Mouse (Mus musculus): ENCODE measurements around the gene Osbpl3. TPM values are rescaled to one million over a fixed set of nuclear protein-coding genes. Genes with fewer than 3 reads are reported as not detected.
"Not testable (repeated sequence)": the region's sequence is repeated elsewhere in the genome, so short reads cannot be mapped to it uniquely, and the experiment has no call there.

Gene Osbpl3
- polyA plus RNA-seq, 1 experiment from 2014 or later = 1.4 TPM

DNA sequence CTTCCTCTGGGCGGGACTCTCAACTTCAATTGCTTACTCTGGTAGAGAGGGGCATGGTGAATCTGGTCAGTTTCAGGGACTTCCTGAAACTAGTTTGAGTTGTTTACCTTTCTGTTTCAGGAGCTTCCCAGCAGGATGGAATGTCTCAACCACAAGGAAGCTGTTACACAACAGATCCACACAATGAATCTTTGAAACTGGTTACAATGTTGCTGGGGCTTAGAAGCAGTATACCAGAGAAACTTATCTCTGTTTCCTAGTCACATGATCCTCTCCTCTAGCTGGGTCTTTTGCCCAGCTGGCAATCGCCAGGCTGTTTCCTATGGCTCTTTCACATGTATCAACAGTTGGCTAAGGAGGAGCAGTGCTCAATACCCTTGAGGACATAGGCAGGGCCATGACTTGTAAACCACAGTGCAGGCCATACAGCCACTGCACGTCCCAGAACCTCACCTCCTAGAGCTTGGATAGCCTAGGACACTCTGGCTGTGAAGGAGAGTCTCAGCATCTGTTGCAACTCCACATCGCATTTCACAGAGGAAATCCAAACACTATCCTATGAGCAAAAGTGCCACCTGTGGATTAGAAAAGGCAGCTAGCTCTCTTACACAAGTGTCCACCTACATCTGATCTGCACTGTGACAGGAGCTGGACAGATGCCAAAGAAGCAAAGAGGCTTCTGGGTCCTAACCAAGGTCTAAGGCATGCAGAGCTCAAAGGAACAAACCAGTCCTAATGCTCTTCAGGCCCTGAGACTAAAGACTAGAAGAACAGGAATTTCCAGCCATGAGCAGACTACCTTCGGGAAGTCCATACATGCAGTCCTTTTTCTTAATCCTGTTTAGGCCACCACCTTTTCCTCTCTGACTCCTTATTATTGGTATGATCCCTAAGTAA lies 14.8 kb downstream of the Osbpl3 start:
- no peak overlapping the region for H3K4me3 ChIP-seq
- no peaks in the 10 kb centered on the region for H3K36me3 ChIP-seq
- no peaks in the 10 kb centered on the region for H3K27me3 ChIP-seq (replicated peaks)
- 76% methylated on average over 5 of the region's 5 CpGs for WGBS (ENCODE audit: insufficient replicate concordance)
- H3K9ac ChIP-seq = no peak overlapping the region
- no peaks in the 10 kb centered on the region for H3K4me1 ChIP-seq
- no peaks in the 10 kb centered on the region for H3K9me3 ChIP-seq (replicated peaks)
- ATAC-seq = no peak
- H3K27ac ChIP-seq = no peak overlapping the region
- H3K4me2 ChIP-seq = no peak overlapping the region

DNA sequence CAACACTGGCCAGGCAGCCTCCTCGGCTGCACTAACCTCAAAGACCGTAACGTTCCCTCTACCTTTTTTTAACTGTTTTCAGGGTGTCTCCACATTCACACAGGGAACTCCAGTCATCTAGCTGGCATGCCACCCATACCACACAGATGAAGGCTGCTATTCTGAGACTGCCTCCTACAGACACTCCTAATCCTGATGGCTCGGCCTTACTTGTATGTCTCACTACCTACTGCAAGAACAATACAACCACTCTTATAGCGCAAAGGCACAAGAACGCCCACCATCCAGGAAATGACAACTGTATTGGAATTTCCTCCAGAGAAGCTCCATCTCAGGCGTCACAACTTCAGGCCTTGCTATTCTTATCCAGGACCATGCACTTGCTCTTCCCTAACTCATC lies 15.8 kb downstream of the Osbpl3 start:
- H3K27ac ChIP-seq = no peak overlapping the region
- no peaks in the 10 kb centered on the region for H3K27me3 ChIP-seq (replicated peaks)
- H3K4me1 ChIP-seq = no peaks in the 10 kb centered on the region
- H3K9ac ChIP-seq = no peak overlapping the region
- WGBS (ENCODE audit: insufficient replicate concordance) = 78% methylated on average over 7 of the region's 7 CpGs
- H3K4me3 ChIP-seq = no peak overlapping the region
- no peaks in the 10 kb centered on the region for H3K9me3 ChIP-seq (replicated peaks)
- no peaks in the 10 kb centered on the region for H3K36me3 ChIP-seq
- H3K4me2 ChIP-seq = no peak overlapping the region
- no peak for ATAC-seq

DNA sequence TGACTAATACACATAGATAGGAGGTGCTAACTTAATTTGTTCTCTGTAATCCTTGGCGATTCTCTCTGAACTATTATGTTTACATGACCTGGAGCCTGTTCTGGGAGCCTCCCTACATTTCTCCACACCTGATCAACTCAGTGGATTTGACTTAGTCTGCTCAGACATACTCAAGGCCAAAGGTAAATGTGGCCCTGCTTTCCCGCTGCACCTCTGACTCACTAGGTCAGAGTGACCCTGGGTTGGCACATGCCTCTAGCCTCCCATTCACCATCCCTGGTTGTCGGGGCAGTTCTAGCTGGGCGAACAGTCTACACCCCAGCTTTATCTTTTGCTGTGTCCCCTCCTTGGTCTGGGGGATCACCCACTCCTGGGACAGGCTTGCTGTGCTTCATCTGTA lies 17.1 kb downstream of the Osbpl3 start:
- not testable (repeated sequence) for H3K36me3 ChIP-seq; H3K4me2 ChIP-seq; H3K9me3 ChIP-seq (replicated peaks); H3K4me1 ChIP-seq; H3K9ac ChIP-seq; H3K27me3 ChIP-seq (replicated peaks); H3K4me3 ChIP-seq; ATAC-seq; H3K27ac ChIP-seq
- WGBS (ENCODE audit: insufficient replicate concordance) = 79% methylated on average over 4 of the region's 4 CpGs

DNA sequence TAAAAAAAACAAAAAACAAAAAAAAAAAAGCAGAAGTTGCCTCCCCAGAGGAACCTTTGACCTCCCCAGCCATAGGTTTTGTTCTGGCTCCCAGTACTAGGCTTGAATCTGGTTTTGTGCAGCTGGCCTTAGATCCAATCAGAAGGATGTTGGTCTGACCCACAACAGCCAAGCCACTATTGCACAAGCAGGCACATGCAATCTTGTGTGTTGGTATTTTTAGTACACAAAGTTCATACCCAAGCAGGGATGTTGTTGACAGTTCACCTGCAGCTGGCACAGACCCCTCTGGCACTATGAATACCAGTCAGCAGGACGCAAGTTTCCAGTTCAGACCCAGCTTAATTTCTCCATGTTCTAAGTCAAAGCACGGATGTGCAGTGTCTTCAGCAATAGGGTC lies 18.2 kb downstream of the Osbpl3 start:
- H3K27ac ChIP-seq = no peak overlapping the region
- WGBS (ENCODE audit: insufficient replicate concordance) = 79% methylated on average over 2 of the region's 2 CpGs
- no peak overlapping the region for H3K9ac ChIP-seq
- ATAC-seq = no peak
- H3K4me1 ChIP-seq = no peaks in the 10 kb centered on the region
- no peaks in the 10 kb centered on the region for H3K36me3 ChIP-seq
- H3K4me2 ChIP-seq = no peak overlapping the region
- no peaks in the 10 kb centered on the region for H3K27me3 ChIP-seq (replicated peaks)
- H3K4me3 ChIP-seq = no peak overlapping the region
- no peaks in the 10 kb centered on the region for H3K9me3 ChIP-seq (replicated peaks)

DNA sequence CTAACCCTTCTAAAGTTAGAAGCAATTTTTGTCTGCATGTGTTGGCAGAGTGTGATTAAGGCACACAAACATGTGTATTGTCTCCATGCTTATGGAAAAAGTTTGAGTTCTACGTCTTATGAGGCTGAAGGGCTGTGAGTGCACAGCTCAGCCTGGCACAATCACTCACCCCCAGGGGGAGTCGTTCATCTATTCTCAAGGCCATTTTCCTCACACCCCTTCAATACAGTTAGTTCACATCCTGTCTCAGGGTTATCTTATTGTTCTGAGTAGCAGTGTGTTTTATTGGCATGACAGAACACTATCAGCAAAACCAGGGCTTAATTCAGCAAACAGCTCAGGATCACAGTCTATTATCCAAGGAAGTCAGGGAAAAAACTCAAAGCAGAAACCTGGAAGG lies 19.3 kb downstream of the Osbpl3 start:
- Histone ChIP-seq H3K4me3 (no peak overlapping the region), H3K27me3 (replicated peaks) (no peaks in the 10 kb centered on the region), H3K4me2 (no peak overlapping the region), H3K4me1 (no peaks in the 10 kb centered on the region), H3K9me3 (replicated peaks) (no peaks in the 10 kb centered on the region), H3K27ac (no peak overlapping the region), H3K36me3 (no peaks in the 10 kb centered on the region), H3K9ac (no peak overlapping the region)
- WGBS (ENCODE audit: insufficient replicate concordance) = 46% methylated on average over 2 of the region's 2 CpGs
- no peak for ATAC-seq

- Histone ChIP-seq H3K4me2 (no peak overlapping the region), H3K4me1 (no peaks in the 10 kb centered on the region), H3K9me3 (replicated peaks) (no peaks in the 10 kb centered on the region), H3K4me3 (no peak overlapping the region), H3K27me3 (replicated peaks) (no peaks in the 10 kb centered on the region), H3K36me3 (no peaks in the 10 kb centered on the region), H3K27ac (no peak overlapping the region), H3K9ac (no peak overlapping the region)
- 72% methylated on average over 5 of the region's 5 CpGs for WGBS (ENCODE audit: insufficient replicate concordance)
- ATAC-seq = no peak
Measured at GRCm38 (mm10) chr6:50432491-50432890, 23.5 kb downstream of the Osbpl3 start.

GRCm38 (mm10) chr6:50429299-50429698 lies 26.7 kb downstream of the Osbpl3 start:
- 79% methylated on average over 7 of the region's 7 CpGs for WGBS (ENCODE audit: insufficient replicate concordance)
- Histone ChIP-seq H3K36me3 (no peaks in the 10 kb centered on the region), H3K4me3 (no peak overlapping the region), H3K27ac (no peak overlapping the region), H3K4me1 (no peaks in the 10 kb centered on the region), H3K9ac (no peak overlapping the region), H3K4me2 (no peak overlapping the region), H3K9me3 (replicated peaks) (no peaks in the 10 kb centered on the region), H3K27me3 (replicated peaks) (no peaks in the 10 kb centered on the region)
- ATAC-seq = no peak

DNA sequence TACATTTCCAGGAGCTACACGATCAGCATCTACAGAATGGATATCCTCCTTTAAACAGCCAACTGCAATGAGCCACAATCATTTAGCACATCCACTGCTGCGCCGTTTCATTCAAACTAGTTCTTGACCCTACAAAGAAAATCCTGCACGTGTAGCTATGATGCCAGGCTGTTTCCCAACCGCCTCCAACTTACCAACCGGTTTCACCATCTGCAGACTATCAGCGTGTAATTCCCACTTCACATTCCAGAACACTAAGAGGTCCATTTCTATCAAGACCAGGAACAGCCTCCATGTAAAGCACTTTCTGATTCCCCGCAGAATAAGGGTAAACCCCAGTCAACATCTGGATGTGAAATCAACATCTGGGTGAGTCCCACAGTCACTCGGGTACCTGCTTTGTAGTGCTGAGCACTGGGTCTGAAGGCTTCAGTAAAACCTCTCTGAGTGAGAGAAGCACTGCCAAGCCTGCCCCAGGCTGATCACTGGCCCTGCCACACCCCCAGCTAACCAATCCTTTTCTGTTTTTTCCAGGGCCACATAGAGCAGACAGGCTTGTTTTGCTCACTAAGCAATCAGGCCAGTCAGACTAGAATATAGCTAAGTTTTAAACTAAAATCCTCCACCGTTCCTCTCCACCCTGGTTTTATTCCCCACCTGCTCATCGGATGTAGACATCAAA lies 28.8 kb downstream of the Osbpl3 start:
- no peak for ATAC-seq
- no peak overlapping the region for H3K4me3 ChIP-seq
- H3K4me2 ChIP-seq = no peak overlapping the region
- no peaks in the 10 kb centered on the region for H3K36me3 ChIP-seq
- no peaks in the 10 kb centered on the region for H3K9me3 ChIP-seq (replicated peaks)
- WGBS (ENCODE audit: insufficient replicate concordance) = 80% methylated on average over 11 of the region's 11 CpGs
- no peak overlapping the region for H3K27ac ChIP-seq
- H3K27me3 ChIP-seq (replicated peaks) = no peaks in the 10 kb centered on the region
- H3K4me1 ChIP-seq = no peaks in the 10 kb centered on the region
- H3K9ac ChIP-seq = no peak overlapping the region

DNA sequence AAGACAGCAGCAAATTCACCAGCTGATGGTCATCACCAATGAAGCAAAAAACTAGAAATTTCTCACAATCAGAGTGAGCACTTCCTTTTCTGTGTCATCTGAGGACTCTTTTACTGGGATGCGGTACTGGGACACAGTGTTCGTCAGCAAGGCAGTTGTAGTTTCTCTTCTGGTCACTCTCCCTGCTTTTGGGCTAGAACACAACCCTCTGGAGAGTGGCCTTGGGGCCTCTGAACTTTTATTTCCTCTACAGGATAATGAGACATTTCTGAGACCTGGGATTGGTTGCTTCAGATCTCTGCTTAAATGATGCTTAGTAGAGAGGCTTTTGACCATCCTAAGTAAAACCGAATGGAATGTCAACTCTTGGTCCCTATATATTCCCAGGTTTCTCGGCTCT lies 29.4 kb downstream of the Osbpl3 start:
- Histone ChIP-seq H3K9me3 (replicated peaks) (no peaks in the 10 kb centered on the region), H3K4me2 (no peak overlapping the region), H3K27ac (no peak overlapping the region), H3K36me3 (no peaks in the 10 kb centered on the region), H3K4me1 (no peaks in the 10 kb centered on the region), H3K9ac (no peak overlapping the region), H3K27me3 (replicated peaks) (no peaks in the 10 kb centered on the region), H3K4me3 (no peak overlapping the region)
- no peak for ATAC-seq
- whole genome bisulfite sequencing (ENCODE audit: insufficient replicate concordance) = 80% methylated on average over 4 of the region's 4 CpGs

- Histone ChIP-seq H3K4me3 (no peak overlapping the region), H3K4me1 (no peaks in the 10 kb centered on the region), H3K27ac (no peak overlapping the region), H3K27me3 (replicated peaks) (no peaks in the 10 kb centered on the region), H3K9ac (no peak overlapping the region), H3K36me3 (no peaks in the 10 kb centered on the region), H3K4me2 (no peak overlapping the region), H3K9me3 (replicated peaks) (no peaks in the 10 kb centered on the region)
- 75% methylated on average over 4 of the region's 4 CpGs for WGBS (ENCODE audit: insufficient replicate concordance)
- ATAC-seq = no peak
Measured at GRCm38 (mm10) chr6:50424271-50424670, 31.7 kb downstream of the Osbpl3 start.

DNA sequence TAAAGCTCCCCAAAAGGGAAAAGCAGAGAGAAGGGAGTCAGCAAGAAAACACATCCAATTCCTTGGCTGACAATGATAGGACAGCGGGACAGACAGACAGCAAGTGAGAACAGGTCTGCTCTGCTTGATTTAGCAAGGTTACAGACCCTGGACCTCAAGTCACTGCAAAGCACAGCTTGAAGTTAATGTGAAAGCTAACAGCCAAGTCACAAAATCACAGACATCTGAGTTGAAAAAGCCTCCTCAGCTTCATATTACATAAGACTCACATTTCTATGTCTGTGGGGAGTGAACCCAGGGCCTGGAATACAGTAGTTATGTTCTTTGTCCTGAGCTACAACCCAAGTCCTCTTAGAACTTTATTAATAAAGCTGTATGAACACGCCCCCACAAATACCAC lies 35.6 kb downstream of the Osbpl3 start:
- H3K4me3 ChIP-seq = no peak overlapping the region
- no peak overlapping the region for H3K4me2 ChIP-seq
- 64% methylated on average over 2 of the region's 2 CpGs for WGBS (ENCODE audit: insufficient replicate concordance)
- no peaks in the 10 kb centered on the region for H3K4me1 ChIP-seq
- H3K36me3 ChIP-seq = no peaks in the 10 kb centered on the region
- no peak for ATAC-seq
- no peaks in the 10 kb centered on the region for H3K27me3 ChIP-seq (replicated peaks)
- no peak overlapping the region for H3K27ac ChIP-seq
- H3K9me3 ChIP-seq (replicated peaks) = no peaks in the 10 kb centered on the region
- H3K9ac ChIP-seq = no peak overlapping the region

DNA sequence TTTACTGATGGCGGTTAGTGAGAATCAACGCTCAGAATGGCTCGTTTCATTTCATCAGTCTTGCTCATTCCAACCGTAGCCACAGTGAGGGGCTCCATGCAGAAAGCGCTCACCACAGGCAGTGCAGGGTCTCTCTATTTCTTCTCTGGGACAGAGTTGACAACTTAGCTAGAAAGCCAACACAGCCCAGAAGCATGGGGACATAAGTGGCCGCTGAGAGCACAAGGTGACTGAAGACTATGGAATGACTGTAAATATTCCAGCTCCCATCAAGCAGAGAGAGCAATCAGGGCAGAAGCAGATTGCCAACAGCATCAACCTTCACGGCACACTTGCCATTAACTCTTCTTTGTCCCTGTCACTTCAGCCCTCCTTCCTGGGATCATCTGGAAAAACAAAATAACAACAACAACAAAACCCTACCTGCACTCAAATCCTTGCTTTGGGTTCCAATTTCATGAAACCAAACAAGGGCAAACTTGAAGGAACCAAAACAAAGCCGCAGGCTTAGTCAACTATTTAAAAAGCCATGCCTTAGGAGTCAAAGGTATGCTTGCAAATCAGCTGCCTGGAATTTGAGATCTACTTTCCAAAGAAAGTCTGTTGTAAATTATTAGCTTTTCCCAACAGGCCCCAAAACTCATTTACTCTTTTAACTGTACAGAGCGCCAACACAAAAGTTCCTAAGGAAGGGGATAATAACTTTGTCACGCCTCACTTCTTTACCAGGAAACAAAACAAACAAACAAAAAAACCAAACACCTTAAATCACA lies 36.3 kb downstream of the Osbpl3 start:
- no peak overlapping the region for H3K9ac ChIP-seq
- no peaks in the 10 kb centered on the region for H3K9me3 ChIP-seq (replicated peaks)
- H3K4me1 ChIP-seq = no peaks in the 10 kb centered on the region
- no peak overlapping the region for H3K4me3 ChIP-seq
- H3K27me3 ChIP-seq (replicated peaks) = no peaks in the 10 kb centered on the region
- ATAC-seq = no peak
- H3K27ac ChIP-seq = no peak overlapping the region
- 79% methylated on average over 10 of the region's 10 CpGs for WGBS (ENCODE audit: insufficient replicate concordance)
- H3K36me3 ChIP-seq = no peaks in the 10 kb centered on the region
- no peak overlapping the region for H3K4me2 ChIP-seq
